Comparison of ENCODE assay signal across 15 mouse cellular contexts in the genomic region with DNA sequence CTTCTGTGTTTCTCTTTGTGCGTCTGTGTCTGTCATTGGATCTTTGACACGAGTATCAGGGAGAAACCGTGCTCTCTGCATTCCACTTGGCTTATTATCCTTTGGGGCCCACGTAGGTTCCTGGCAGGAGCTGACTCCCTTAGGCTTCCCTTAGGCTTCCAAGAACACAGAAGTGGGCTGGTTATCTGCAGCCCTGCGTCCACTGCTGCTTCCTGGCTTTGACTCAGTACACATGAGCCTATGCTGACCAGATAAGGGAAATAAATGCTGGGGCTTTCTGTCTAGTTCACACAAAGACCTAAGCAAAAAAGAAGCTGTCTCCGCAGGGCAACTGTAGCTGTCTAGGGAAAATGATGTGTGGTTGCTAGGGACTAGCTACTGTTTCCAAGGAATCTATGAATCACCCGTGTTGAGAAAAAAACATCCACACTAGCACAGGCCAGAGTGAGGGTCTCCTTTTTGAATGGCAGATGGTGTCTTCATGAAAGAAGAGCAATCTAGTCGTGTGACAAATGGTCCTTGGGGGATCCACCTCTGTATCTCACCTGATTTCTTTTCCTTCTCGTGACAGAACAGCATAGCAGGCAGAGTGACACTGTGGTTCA. TPM values are rescaled to one million over a fixed set of nuclear protein-coding genes. Genes with fewer than 3 reads are reported as not detected.
DNase-seq lines count a peak whose midpoint lies in the region; ATAC-seq lines count a peak whose summit lies in the region.
"Had no signal": no experiment of that assay in that cellular context is flagged by ENCODE, and none has a peak within 500 bp of the region (broad histone marks: within the 10 kb centered on the region; RNA-seq: fewer than 3 reads in every experiment).

No protein-coding gene starts in this region.

- DNase-seq in heart, adult 18-20 months: no peak
- peak; percentile 17 for DNase-seq in 3T3-L1 (ENCODE audit: low read depth, low spot score)
- peak; percentile 60 for DNase-seq in midbrain, embryonic 14.5 days
- no peak for DNase-seq in thymus, postnatal 0 days (ENCODE audit: low spot score)
- no peak for DNase-seq in gastrocnemius, postnatal 4 days (ENCODE audit: low spot score in 2 of 2)
- DNase-seq: cerebellum, postnatal 14 days; gastrocnemius, postnatal 36 days; kidney, postnatal 10 days; layer of hippocampus, postnatal 36 days; lung, adult 2 months; thymus, adult 2 months had no signal

- no peak overlapping the region for H3K4me3 ChIP-seq in heart, embryonic 16.5 days (ENCODE audit: low read length)
- no peak overlapping the region for H3K4me3 ChIP-seq in midbrain, embryonic 14.5 days (replicated peaks; ENCODE audit: low read depth, low read length)
- H3K4me3 ChIP-seq: embryonic facial prominence, embryonic 13.5 days; limb, embryonic 13.5 days had no signal

- H3K27ac ChIP-seq in heart, embryonic 16.5 days (ENCODE audit: low read length): no peak overlapping the region
- H3K27ac ChIP-seq in midbrain, embryonic 14.5 days (replicated peaks; ENCODE audit: low read depth, low read length): peak overlapping the region; percentile 55
- H3K27ac ChIP-seq: embryonic facial prominence, embryonic 13.5 days; limb, embryonic 13.5 days had no signal

- no peaks in the 10 kb centered on the region for H3K9me3 ChIP-seq in heart, embryonic 16.5 days (replicated peaks; ENCODE audit: control insufficient read depth, low read length)
- no peaks in the 10 kb centered on the region for H3K9me3 ChIP-seq in midbrain, embryonic 14.5 days (ENCODE audit: control insufficient read depth, low read length)
- H3K9me3 ChIP-seq: embryonic facial prominence, embryonic 13.5 days; limb, embryonic 13.5 days had no signal

- 28% methylated on average over 9 of the region's 9 CpGs for WGBS in heart, embryonic 16.5 days
- 36% methylated on average over 9 of the region's 9 CpGs for WGBS in midbrain, embryonic 14.5 days

- no peak overlapping the region for H3K9ac ChIP-seq in heart, embryonic 16.5 days (ENCODE audit: low read length)
- no peak overlapping the region for H3K9ac ChIP-seq in midbrain, embryonic 14.5 days (replicated peaks; ENCODE audit: low read length)
- H3K9ac ChIP-seq: embryonic facial prominence, embryonic 13.5 days; limb, embryonic 13.5 days had no signal

- peaks cover 3% of the 10 kb centered on the region; the same call in 1 of the 2 replicates for H3K27me3 ChIP-seq in heart, embryonic 16.5 days (ENCODE audit: control insufficient read depth, insufficient read depth, low read length)
- no peaks in the 10 kb centered on the region for H3K27me3 ChIP-seq in midbrain, embryonic 14.5 days (ENCODE audit: control insufficient read depth, insufficient read depth, low read length)
- H3K27me3 ChIP-seq: embryonic facial prominence, embryonic 13.5 days had no signal

- ATAC-seq in heart, embryonic 16.5 days (replicated peaks; ENCODE audit: extremely low read depth, insufficient read depth, low FRiP score): 0 out of 2 replicates have a peak, but pooled peaks have one; percentile 41
- ATAC-seq in common myeloid progenitor, adult 5-6 weeks (replicated peaks; ENCODE audit: low read depth, poor library complexity, severe bottlenecking): 0 out of 2 replicates have a peak, but pooled peaks have one; percentile 38
- ATAC-seq in midbrain, embryonic 14.5 days (ENCODE audit: low FRiP score, low TSS enrichment): no peak

- H3K4me2 ChIP-seq in heart, embryonic 16.5 days (ENCODE audit: low read depth, low read length): no peak overlapping the region
- no peak overlapping the region for H3K4me2 ChIP-seq in midbrain, embryonic 14.5 days (ENCODE audit: low read length)
- H3K4me2 ChIP-seq: embryonic facial prominence, embryonic 13.5 days; limb, embryonic 13.5 days had no signal

- H3K4me1 ChIP-seq in heart, embryonic 16.5 days (ENCODE audit: control insufficient read depth, insufficient read depth, low read length): 0 out of 2 replicates have a peak, but pooled peaks cover 3% of the 10 kb centered on the region
- H3K4me1 ChIP-seq in midbrain, embryonic 14.5 days (ENCODE audit: control insufficient read depth, insufficient read depth, low read length): peaks cover 5% of the 10 kb centered on the region; the same call in 1 of the 2 replicates
- H3K4me1 ChIP-seq: embryonic facial prominence, embryonic 13.5 days; limb, embryonic 13.5 days had no signal

- no peaks in the 10 kb centered on the region for H3K36me3 ChIP-seq in heart, embryonic 16.5 days (ENCODE audit: control insufficient read depth, insufficient read depth)
- no peaks in the 10 kb centered on the region for H3K36me3 ChIP-seq in midbrain, embryonic 14.5 days (ENCODE audit: control insufficient read depth, insufficient read depth, low read length)
- H3K36me3 ChIP-seq: embryonic facial prominence, embryonic 13.5 days; limb, embryonic 13.5 days had no signal

RNA-seq across cellular contexts. Expression of a gene that starts 22.7 kb away (rescaled TPM):
- 0.16 and 0.35 TPM in 2 replicates for polyA plus RNA-seq in heart, embryonic 16.5 days (2015; fragmentation: Nextera tagmentation; extraction: Ambion mirVana)
- total RNA-seq in heart, adult 18-20 months (2021): not detected
- not detected in 2 replicates for total RNA-seq in common myeloid progenitor, adult 5-6 weeks (2017)
- 0.39 and 0.43 TPM in 2 replicates for polyA plus RNA-seq in midbrain, embryonic 14.5 days (2014; fragmentation: Nextera tagmentation; extraction: Ambion mirVana)
- polyA plus RNA-seq in thymus, postnatal 0 days (2015; fragmentation: Nextera tagmentation; extraction: Ambion mirVana): 0.09 and 0.14 TPM in 2 replicates
- total RNA-seq in gastrocnemius, postnatal 4 days (2021): under 1 TPM; 0.25 to 0.36 TPM
- total RNA-seq: gastrocnemius, postnatal 36 days; layer of hippocampus, postnatal 36 days had no signal

Comparison
In these comparisons a context has a peak if more than half of its experiments do, and no peak if none do; other contexts are left out.
1. DNase-seq: peak in 3T3-L1 (single experiment) and midbrain, embryonic 14.5 days (single experiment); none in heart, adult 18-20 months (0 of 2), thymus, postnatal 0 days (single experiment) and gastrocnemius, postnatal 4 days (0 of 2).